Mouse (Mus musculus): Measurements from ENCODE around the gene Pafah1b3. TPM values are rescaled to one million over a fixed set of nuclear protein-coding genes. Genes with fewer than 3 reads are reported as not detected.

The Pafah1b3 gene
- total and polyA plus RNA-seq, 3 experiments, result 85.6 to 180 (median 110) TPM

DNA sequence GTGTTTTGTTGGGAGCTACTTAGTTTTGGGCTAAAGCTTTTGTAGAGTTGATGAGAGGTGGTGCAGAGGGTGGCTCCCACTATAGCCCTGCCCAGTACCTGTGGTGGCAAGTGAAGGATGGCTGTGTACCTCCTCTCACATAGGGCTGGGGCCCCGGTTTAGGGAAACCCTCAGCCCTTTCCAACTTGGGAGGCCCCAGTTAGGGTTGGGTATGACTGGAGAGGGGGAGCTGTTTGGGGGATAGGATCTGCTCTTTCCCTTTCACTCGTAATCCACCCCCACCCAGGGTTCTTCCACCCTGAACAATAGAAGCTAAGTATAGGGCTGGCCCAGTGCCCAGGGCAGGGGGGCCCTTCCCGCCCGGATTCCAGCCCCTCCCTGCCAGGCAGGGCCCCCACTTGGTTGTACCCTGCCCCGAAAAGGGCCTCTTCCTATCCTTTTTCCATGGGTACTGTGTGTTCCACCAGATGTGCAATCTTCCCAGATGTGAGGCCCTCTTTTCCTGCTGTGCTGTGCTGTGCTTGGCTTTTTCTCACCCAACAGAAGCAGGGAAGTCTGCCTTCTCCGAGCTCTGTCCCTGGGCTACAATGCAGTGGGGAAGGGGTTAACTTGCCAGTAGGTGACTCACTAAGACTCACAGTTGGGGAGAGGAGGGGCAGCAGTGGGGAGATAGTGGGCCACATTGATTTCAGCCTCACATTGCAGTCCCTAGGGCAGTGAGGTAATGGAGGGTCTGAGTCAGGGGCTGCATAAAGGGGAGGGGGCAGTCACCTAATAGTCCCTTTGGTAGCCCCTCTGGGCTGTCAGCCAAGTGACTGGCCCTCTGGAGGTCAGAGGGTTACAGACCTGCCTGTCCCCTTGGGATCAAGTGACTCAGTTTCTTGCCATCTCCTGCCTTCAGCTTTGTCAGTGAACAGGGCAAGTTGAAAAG lies 17.7 kb downstream of the Pafah1b3 start:
- peak; percentile 76 for TF ChIP-seq NELFE (IDR thresholded peaks at IDR 0.05; ENCODE audit: low read depth, low read length)
- TF ChIP-seq TCF12 (IDR thresholded peaks at IDR 0.05; ENCODE audit: low read depth, low read length), result peak; percentile 50; the same call in 1 of the 2 replicates
- TF ChIP-seq TBP (IDR thresholded peaks at IDR 0.05; ENCODE audit: low read depth, low read length), result peak; percentile 46
- peak; percentile 47 to 63; a peak in 2 of 4 replicates for TF ChIP-seq POLR2A (IDR thresholded peaks at IDR 0.05; ENCODE audit: control insufficient read depth in 1 of 2, insufficient read depth in 1 of 2, low read depth in 1 of 2, low read length in 2 of 2, poor library complexity in 1 of 2)
- TF ChIP-seq EP300 (IDR thresholded peaks at IDR 0.05; ENCODE audit: low read depth in 1 of 2, low read length in 2 of 2), result peak; percentile 76 to 81
- peak; percentile 96 for TF ChIP-seq MAZ (IDR thresholded peaks at IDR 0.05; ENCODE audit: low read depth, low read length)
- TF ChIP-seq MAX (IDR thresholded peaks at IDR 0.05; ENCODE audit: low read length), result peak; percentile 73
- TF ChIP-seq MYB (IDR thresholded peaks at IDR 0.05; ENCODE audit: low read depth, low read length), result 0 out of 2 replicates have a peak, but pooled peaks have one; percentile 75
- TF ChIP-seq ETS1 (IDR thresholded peaks at IDR 0.05; ENCODE audit: low read depth, low read length), result peak; percentile 85
- TF ChIP-seq POLR2AphosphoS2 (IDR thresholded peaks at IDR 0.05; ENCODE audit: low read length), result no peak
- peak; percentile 54; the same call in 1 of the 2 replicates for TF ChIP-seq MEF2A (IDR thresholded peaks at IDR 0.05; ENCODE audit: extremely low read depth, insufficient replicate concordance, low read depth, low read length, poor library complexity, severe bottlenecking)
- TF ChIP-seq ZKSCAN1 (IDR thresholded peaks at IDR 0.05; ENCODE audit: low read depth, low read length), result no peak
- peak; percentile 94 for TF ChIP-seq JUND (IDR thresholded peaks at IDR 0.05; ENCODE audit: low read depth, low read length)
- TF ChIP-seq HCFC1 (IDR thresholded peaks at IDR 0.05; ENCODE audit: low read depth, low read length), result peak; percentile 69
- TF ChIP-seq MYC (IDR thresholded peaks at IDR 0.05; ENCODE audit: low read depth, low read length), result peak; percentile 62; the same call in 1 of the 2 replicates
- TF ChIP-seq E2F4 (IDR thresholded peaks at IDR 0.05; ENCODE audit: borderline replicate concordance, low read depth, low read length), result no peak
- TF ChIP-seq SMC3 (IDR thresholded peaks at IDR 0.05; ENCODE audit: low read depth, low read length), result no peak; the same call in 1 of the 2 replicates
- TF ChIP-seq MXI1 (IDR thresholded peaks at IDR 0.05; ENCODE audit: low read depth, low read length), result no peak; the same call in 1 of the 2 replicates
- peak; percentile 73 for TF ChIP-seq RCOR1 (IDR thresholded peaks at IDR 0.05; ENCODE audit: low read depth, low read length)
- no peak for TF ChIP-seq CTCF (IDR thresholded peaks at IDR 0.05 in 2 of 3, conservative IDR thresholded peaks at IDR 0.05 in 1 of 3; ENCODE audit: control insufficient read depth in 1 of 3, insufficient read depth in 1 of 3, low read depth in 2 of 3, low read length in 3 of 3, poor library complexity in 1 of 3, severe bottlenecking in 1 of 3)
- TF ChIP-seq TAL1 (IDR thresholded peaks at IDR 0.05; ENCODE audit: low read length), result peak; percentile 41
- peak; percentile 90 for TF ChIP-seq SIN3A (IDR thresholded peaks at IDR 0.05; ENCODE audit: low read length)
- H3K4me3 ChIP-seq (ENCODE audit: control insufficient read depth in 1 of 2, insufficient read depth in 1 of 2, low read depth in 2 of 2, low read length in 2 of 2), result peak overlapping the region; percentile 42 to 44
- peak overlapping the region; percentile 94 for H3K27ac ChIP-seq (ENCODE audit: control insufficient read depth, low read depth, low read length)
- H3K9ac ChIP-seq (ENCODE audit: control insufficient read depth, low read depth, low read length, poor library complexity, severe bottlenecking), result peak overlapping the region; percentile 66
- peak; percentile 92 for DNase-seq (ENCODE audit: low read depth, low spot score)
- H3K79me2 ChIP-seq (ENCODE audit: control insufficient read depth, insufficient read depth, low read length, poor library complexity), result peaks cover 35% of the 10 kb centered on the region
- H3K36me3 ChIP-seq (ENCODE audit: control insufficient read depth in 1 of 2, insufficient read depth in 2 of 2, low read length in 2 of 2), result peaks cover 0 to 47% of the 10 kb centered on the region in 2 experiments; a peak in 3 of 4 replicates
- H3K27me3 ChIP-seq (ENCODE audit: control insufficient read depth in 1 of 2, insufficient read depth in 2 of 2, low read length in 2 of 2), result no peaks in the 10 kb centered on the region
- peaks cover 26 to 50% of the 10 kb centered on the region in 2 experiments for H3K4me1 ChIP-seq (ENCODE audit: control insufficient read depth in 1 of 2, insufficient read depth in 2 of 2, low read length in 2 of 2)
- H3K9me3 ChIP-seq (replicated peaks; ENCODE audit: insufficient read depth, low read length), result no peaks in the 10 kb centered on the region
